Mouse (Mus musculus): ENCODE results near the gene Lime1. TPM values are rescaled to one million over a fixed set of nuclear protein-coding genes. Genes with fewer than 3 reads are reported as not detected.

Lime1 gene
- polyA plus RNA-seq, 1 experiment from 2014 or later: 22.1 TPM

GRCm38 (mm10) chr2:181365655-181366075, 14.2 kb upstream of the Lime1 start:
- peaks cover 23% of the 10 kb centered on the region for H3K4me1 ChIP-seq (ENCODE audit: control insufficient read depth, insufficient read depth, low read length)
- peak overlapping the region; percentile 82 for H3K27ac ChIP-seq (ENCODE audit: low read depth, low read length)
- H3K4me2 ChIP-seq (replicated peaks; ENCODE audit: low read depth, low read length): peak overlapping the region; percentile 82
- WGBS: under 1% methylated on average over 20 of the region's 20 CpGs
- peaks cover 36% of the 10 kb centered on the region for H3K36me3 ChIP-seq (ENCODE audit: control insufficient read depth, insufficient read depth, low read length)
- H3K4me3 ChIP-seq (ENCODE audit: low read length): peak overlapping the region; percentile 68
- peak; percentile 62 for ATAC-seq (ENCODE audit: low FRiP score, low TSS enrichment)
- H3K9ac ChIP-seq (ENCODE audit: low read depth, low read length): peak overlapping the region; percentile 80
- no peaks in the 10 kb centered on the region for H3K9me3 ChIP-seq (ENCODE audit: control insufficient read depth, low read length)
- no peaks in the 10 kb centered on the region for H3K27me3 ChIP-seq (ENCODE audit: control insufficient read depth, insufficient read depth, low read length)

DNA sequence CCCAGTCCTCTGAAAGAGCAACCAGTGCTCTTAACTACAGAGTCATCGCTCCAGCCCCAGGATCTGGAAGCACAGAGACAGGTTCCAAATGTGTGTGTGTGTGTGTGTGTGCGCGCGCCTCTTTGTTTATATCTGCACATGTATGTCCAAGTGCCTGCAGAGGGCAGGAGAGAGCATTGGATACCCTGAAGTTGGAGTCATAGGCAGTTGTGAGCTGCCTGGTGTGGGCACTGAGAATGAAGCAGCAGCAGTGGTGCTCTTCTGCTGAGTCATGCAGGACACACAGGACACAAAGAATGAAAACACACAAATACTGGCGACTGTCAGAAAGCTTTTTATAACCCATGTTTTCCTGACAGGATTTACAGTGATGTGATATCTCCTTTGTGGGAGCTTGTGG, 9.9 kb upstream of the Lime1 start:
- H3K4me2 ChIP-seq (replicated peaks; ENCODE audit: low read depth, low read length): no peak overlapping the region
- no peak overlapping the region for H3K4me3 ChIP-seq (ENCODE audit: low read length)
- 89% methylated on average over 5 of the region's 5 CpGs for WGBS
- H3K27me3 ChIP-seq (ENCODE audit: control insufficient read depth, insufficient read depth, low read length): no peaks in the 10 kb centered on the region
- no peak overlapping the region for H3K9ac ChIP-seq (ENCODE audit: low read depth, low read length)
- ATAC-seq (ENCODE audit: low FRiP score, low TSS enrichment): no peak
- peaks cover 17% of the 10 kb centered on the region; the same call in 1 of the 2 replicates for H3K4me1 ChIP-seq (ENCODE audit: control insufficient read depth, insufficient read depth, low read length)
- no peak overlapping the region for H3K27ac ChIP-seq (ENCODE audit: low read depth, low read length)
- H3K36me3 ChIP-seq (ENCODE audit: control insufficient read depth, insufficient read depth, low read length): peaks cover 13% of the 10 kb centered on the region
- H3K9me3 ChIP-seq (ENCODE audit: control insufficient read depth, low read length): no peaks in the 10 kb centered on the region

DNA sequence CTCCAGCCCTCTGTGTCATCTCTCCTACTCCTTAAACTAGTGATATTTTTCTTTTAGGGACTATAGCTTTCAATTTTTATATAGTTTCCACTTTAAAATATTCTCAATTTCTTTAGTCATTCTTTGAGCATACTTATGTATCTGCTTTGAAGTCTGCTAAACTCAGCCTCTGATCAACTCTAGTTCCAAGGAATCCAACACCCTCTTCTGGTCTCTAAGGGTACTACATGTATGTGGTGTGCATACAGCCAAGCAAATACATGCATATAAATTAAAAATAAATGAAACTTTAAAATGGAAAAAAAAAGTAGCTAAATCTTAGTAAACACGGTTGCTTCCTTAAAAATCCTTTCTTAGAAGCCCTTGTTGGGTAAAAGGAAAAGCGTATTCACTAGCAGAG, 4.1 kb upstream of the Lime1 start:
- Histone ChIP-seq H3K36me3 (ENCODE audit: control insufficient read depth, insufficient read depth, low read length) (peaks cover 25% of the 10 kb centered on the region), H3K27me3 (ENCODE audit: control insufficient read depth, insufficient read depth, low read length) (no peaks in the 10 kb centered on the region), H3K4me1 (ENCODE audit: control insufficient read depth, insufficient read depth, low read length) (no peaks in the 10 kb centered on the region), H3K4me3 (ENCODE audit: low read length) (no peak overlapping the region), H3K27ac (ENCODE audit: low read depth, low read length) (no peak overlapping the region), H3K9ac (ENCODE audit: low read depth, low read length) (no peak overlapping the region), H3K4me2 (replicated peaks; ENCODE audit: low read depth, low read length) (no peak overlapping the region), H3K9me3 (ENCODE audit: control insufficient read depth, low read length) (no peaks in the 10 kb centered on the region)
- 89% methylated on average over 2 of the region's 2 CpGs for WGBS
- ATAC-seq (ENCODE audit: low FRiP score, low TSS enrichment): no peak

DNA sequence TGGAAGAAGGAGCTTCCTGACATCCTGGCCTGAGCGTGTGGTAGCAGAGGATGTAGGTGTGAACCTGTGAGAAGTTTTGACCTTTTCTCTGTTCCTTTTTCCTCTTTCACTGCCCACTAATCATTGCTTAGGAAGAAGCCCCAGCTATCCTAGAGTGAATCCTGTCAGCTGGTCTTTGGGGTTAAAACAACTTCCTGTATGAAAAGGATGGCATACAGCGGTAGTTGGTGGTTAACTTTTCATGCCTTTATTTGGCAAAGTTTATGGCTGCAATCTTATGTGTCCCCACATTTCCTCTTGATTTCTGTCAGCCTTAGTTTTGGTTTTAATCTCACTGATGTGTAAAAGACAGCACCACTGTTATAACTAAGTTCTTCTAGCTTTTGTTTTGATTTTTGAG, 2.6 kb upstream of the Lime1 start:
- no peak overlapping the region for H3K4me3 ChIP-seq (ENCODE audit: low read length)
- H3K27me3 ChIP-seq (ENCODE audit: control insufficient read depth, insufficient read depth, low read length): no peaks in the 10 kb centered on the region
- H3K4me2 ChIP-seq (replicated peaks; ENCODE audit: low read depth, low read length): no peak overlapping the region
- H3K4me1 ChIP-seq (ENCODE audit: control insufficient read depth, insufficient read depth, low read length): no peaks in the 10 kb centered on the region
- no peak overlapping the region for H3K9ac ChIP-seq (ENCODE audit: low read depth, low read length)
- peaks cover 37% of the 10 kb centered on the region for H3K36me3 ChIP-seq (ENCODE audit: control insufficient read depth, insufficient read depth, low read length)
- no peak for ATAC-seq (ENCODE audit: low FRiP score, low TSS enrichment)
- H3K27ac ChIP-seq (ENCODE audit: low read depth, low read length): no peak overlapping the region
- H3K9me3 ChIP-seq (ENCODE audit: control insufficient read depth, low read length): no peaks in the 10 kb centered on the region
- WGBS: 66% methylated on average over 2 of the region's 2 CpGs

DNA sequence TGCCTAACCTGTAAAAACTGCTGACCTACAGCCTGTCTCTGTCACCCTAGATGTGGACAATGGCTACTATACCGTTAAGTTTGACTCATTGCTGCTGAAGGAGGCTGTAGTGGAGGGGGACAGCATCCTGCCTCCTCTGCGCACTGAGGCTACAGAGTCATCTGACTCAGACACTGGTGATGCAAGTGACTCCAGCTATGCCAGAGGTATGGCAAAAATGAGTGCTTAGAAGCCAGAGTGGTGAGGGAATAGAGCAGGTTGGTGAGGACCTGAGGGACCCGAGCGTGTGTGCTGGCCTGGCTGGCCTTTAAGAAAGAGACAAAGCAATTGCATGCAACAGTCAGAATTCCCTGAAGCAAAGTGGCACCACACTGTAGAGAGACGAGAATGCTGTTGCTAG, 1.2 kb upstream of the Lime1 start:
- Histone ChIP-seq H3K4me1 (ENCODE audit: control insufficient read depth, insufficient read depth, low read length) (no peaks in the 10 kb centered on the region), H3K9me3 (ENCODE audit: control insufficient read depth, low read length) (no peaks in the 10 kb centered on the region), H3K9ac (ENCODE audit: low read depth, low read length) (no peak overlapping the region), H3K27ac (ENCODE audit: low read depth, low read length) (no peak overlapping the region), H3K36me3 (ENCODE audit: control insufficient read depth, insufficient read depth, low read length) (peaks cover 52% of the 10 kb centered on the region), H3K4me2 (replicated peaks; ENCODE audit: low read depth, low read length) (no peak overlapping the region), H3K4me3 (ENCODE audit: low read length) (no peak overlapping the region), H3K27me3 (ENCODE audit: control insufficient read depth, insufficient read depth, low read length) (no peaks in the 10 kb centered on the region)
- no peak for ATAC-seq (ENCODE audit: low FRiP score, low TSS enrichment)
- WGBS: 92% methylated on average over 5 of the region's 5 CpGs

- H3K36me3 ChIP-seq (ENCODE audit: control insufficient read depth, insufficient read depth, low read length): peaks cover 59% of the 10 kb centered on the region
- 90% methylated on average over 5 of the region's 5 CpGs for WGBS
- no peak overlapping the region for H3K27ac ChIP-seq (ENCODE audit: low read depth, low read length)
- no peak overlapping the region for H3K4me2 ChIP-seq (replicated peaks; ENCODE audit: low read depth, low read length)
- no peaks in the 10 kb centered on the region for H3K27me3 ChIP-seq (ENCODE audit: control insufficient read depth, insufficient read depth, low read length)
- H3K9me3 ChIP-seq (ENCODE audit: control insufficient read depth, low read length): no peaks in the 10 kb centered on the region
- no peak overlapping the region for H3K9ac ChIP-seq (ENCODE audit: low read depth, low read length)
- no peaks in the 10 kb centered on the region for H3K4me1 ChIP-seq (ENCODE audit: control insufficient read depth, insufficient read depth, low read length)
- ATAC-seq (ENCODE audit: low FRiP score, low TSS enrichment): no peak
- no peak overlapping the region for H3K4me3 ChIP-seq (ENCODE audit: low read length)
Observed at GRCm38 (mm10) chr2:181380251-181380650, 373 bp downstream of the Lime1 start.

- Histone ChIP-seq H3K27ac (ENCODE audit: low read depth, low read length) (no peak overlapping the region), H3K27me3 (ENCODE audit: control insufficient read depth, insufficient read depth, low read length) (no peaks in the 10 kb centered on the region), H3K36me3 (ENCODE audit: control insufficient read depth, insufficient read depth, low read length) (peaks cover 63% of the 10 kb centered on the region), H3K4me3 (ENCODE audit: low read length) (no peak overlapping the region), H3K4me1 (ENCODE audit: control insufficient read depth, insufficient read depth, low read length) (no peaks in the 10 kb centered on the region), H3K4me2 (replicated peaks; ENCODE audit: low read depth, low read length) (no peak overlapping the region), H3K9ac (ENCODE audit: low read depth, low read length) (no peak overlapping the region), H3K9me3 (ENCODE audit: control insufficient read depth, low read length) (no peaks in the 10 kb centered on the region)
- no peak for ATAC-seq (ENCODE audit: low FRiP score, low TSS enrichment)
- 87% methylated on average over 5 of the region's 5 CpGs for WGBS
Observed at GRCm38 (mm10) chr2:181381107-181381506, 1.2 kb downstream of the Lime1 start.

DNA sequence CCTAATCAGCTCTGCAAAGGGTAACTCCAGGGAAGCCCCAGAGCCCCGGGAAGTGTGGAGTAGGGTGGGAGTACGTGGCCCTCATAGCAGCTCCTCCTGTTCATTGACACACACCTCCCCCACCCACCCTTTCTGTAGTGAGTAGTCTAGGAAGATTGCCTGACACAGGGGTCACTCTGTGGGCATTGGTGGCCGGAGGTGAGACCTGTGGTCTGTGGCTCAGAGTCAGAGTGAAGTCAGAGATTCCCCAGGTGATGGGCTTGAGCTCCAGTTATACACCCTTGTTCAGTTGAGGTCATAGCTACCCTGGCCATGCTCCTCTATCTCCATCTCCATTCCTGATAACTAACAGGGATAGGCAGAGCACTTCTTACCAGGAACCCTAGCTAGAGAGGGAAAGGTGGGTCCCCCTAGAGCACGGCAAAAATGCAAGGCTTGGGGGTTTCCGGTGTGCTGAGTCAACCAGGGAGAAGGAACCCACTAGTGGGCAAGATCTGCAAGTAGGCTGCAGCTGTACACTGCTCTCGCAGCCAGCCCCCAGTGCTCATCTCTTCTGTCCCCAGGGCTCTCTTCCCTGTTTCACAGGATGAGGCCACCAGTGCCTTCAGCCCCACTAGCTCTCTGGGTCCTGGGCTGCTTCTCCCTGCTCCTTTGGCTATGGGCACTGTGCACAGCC, 1.9 kb downstream of the Lime1 start:
- ATAC-seq (ENCODE audit: low FRiP score, low TSS enrichment): no peak
- Histone ChIP-seq H3K4me2 (replicated peaks; ENCODE audit: low read depth, low read length) (no peak overlapping the region), H3K4me1 (ENCODE audit: control insufficient read depth, insufficient read depth, low read length) (no peaks in the 10 kb centered on the region), H3K4me3 (ENCODE audit: low read length) (no peak overlapping the region), H3K9ac (ENCODE audit: low read depth, low read length) (no peak overlapping the region), H3K27ac (ENCODE audit: low read depth, low read length) (no peak overlapping the region), H3K27me3 (ENCODE audit: control insufficient read depth, insufficient read depth, low read length) (no peaks in the 10 kb centered on the region), H3K36me3 (ENCODE audit: control insufficient read depth, insufficient read depth, low read length) (peaks cover 68% of the 10 kb centered on the region), H3K9me3 (ENCODE audit: control insufficient read depth, low read length) (no peaks in the 10 kb centered on the region)
- 92% methylated on average over 6 of the region's 6 CpGs for whole genome bisulfite sequencing

DNA sequence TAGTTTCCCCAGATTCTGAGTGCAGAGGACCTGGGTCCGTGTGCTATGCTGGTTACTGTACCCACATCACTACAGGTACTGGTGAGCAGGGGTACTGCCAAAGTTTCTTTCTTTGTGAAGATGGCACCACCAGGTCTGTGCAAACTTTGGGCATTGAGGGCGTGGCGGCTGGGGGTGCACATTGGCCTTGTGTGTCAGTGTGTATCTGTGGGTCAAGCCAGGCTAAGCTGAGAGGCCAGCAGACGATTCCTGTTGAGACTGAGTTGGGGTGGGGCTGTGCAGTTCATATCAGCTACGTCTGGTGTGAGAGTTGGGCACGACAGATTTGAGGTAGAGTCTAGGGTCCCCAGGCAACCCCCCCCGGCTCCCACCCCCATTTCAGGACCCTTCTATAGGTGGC, 4.6 kb downstream of the Lime1 start:
- peaks cover 63% of the 10 kb centered on the region for H3K36me3 ChIP-seq (ENCODE audit: control insufficient read depth, insufficient read depth, low read length)
- no peaks in the 10 kb centered on the region for H3K4me1 ChIP-seq (ENCODE audit: control insufficient read depth, insufficient read depth, low read length)
- ATAC-seq (ENCODE audit: low FRiP score, low TSS enrichment): no peak
- no peaks in the 10 kb centered on the region for H3K27me3 ChIP-seq (ENCODE audit: control insufficient read depth, insufficient read depth, low read length)
- H3K27ac ChIP-seq (ENCODE audit: low read depth, low read length): no peak overlapping the region
- WGBS: 85% methylated on average over 7 of the region's 7 CpGs
- no peak overlapping the region for H3K9ac ChIP-seq (ENCODE audit: low read depth, low read length)
- H3K4me2 ChIP-seq (replicated peaks; ENCODE audit: low read depth, low read length): no peak overlapping the region
- H3K9me3 ChIP-seq (ENCODE audit: control insufficient read depth, low read length): no peaks in the 10 kb centered on the region
- no peak overlapping the region for H3K4me3 ChIP-seq (ENCODE audit: low read length)
